In the genomic region with DNA sequence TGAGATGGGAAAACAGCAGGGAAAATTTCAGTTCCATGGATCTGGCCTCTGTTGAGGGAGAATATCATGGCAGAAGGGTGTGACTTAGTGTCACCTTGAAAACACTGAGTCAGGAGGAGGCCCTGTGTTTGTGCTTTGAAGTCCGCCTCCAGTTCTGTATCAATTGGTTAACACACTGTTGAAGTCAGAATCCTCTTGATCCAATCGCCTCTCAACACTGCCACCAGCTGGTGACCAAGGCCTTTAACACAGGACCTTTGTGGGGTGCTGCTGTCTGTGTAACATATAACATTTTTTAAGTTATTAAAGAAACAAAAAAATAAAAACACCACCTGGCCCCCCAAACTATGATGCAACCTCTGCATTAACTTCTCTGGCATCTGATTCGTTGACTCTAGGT, we compare ENCODE assay signal across 8 mouse cellular contexts. TPM values are rescaled to one million over a fixed set of nuclear protein-coding genes. Genes with fewer than 3 reads are reported as not detected.
DNase-seq lines count a peak whose midpoint lies in the region; ATAC-seq and TF ChIP-seq lines count a peak whose summit lies in the region.

No protein-coding gene starts in this region.

- no peaks in the 10 kb centered on the region for H3K9me3 ChIP-seq in ES-Bruce4 (replicated peaks; ENCODE audit: control insufficient read depth, insufficient read depth, low read length, poor library complexity, severe bottlenecking)
- no peaks in the 10 kb centered on the region for H3K9me3 ChIP-seq in embryonic facial prominence, embryonic 14.5 days (ENCODE audit: control insufficient read depth, low read length)

- no peak overlapping the region for H3K9ac ChIP-seq in ES-Bruce4 (ENCODE audit: low read depth, poor library complexity, severe bottlenecking)
- no peak overlapping the region for H3K9ac ChIP-seq in embryonic facial prominence, embryonic 14.5 days (ENCODE audit: low read depth, low read length)

- WGBS in embryonic facial prominence, embryonic 14.5 days: 25% methylated on average over 3 of the region's 3 CpGs

- H3K27me3 ChIP-seq in ES-Bruce4 (ENCODE audit: control insufficient read depth, insufficient read depth, low read length, poor library complexity, severe bottlenecking): no peaks in the 10 kb centered on the region
- no peaks in the 10 kb centered on the region for H3K27me3 ChIP-seq in embryonic facial prominence, embryonic 14.5 days (replicated peaks; ENCODE audit: control insufficient read depth, insufficient read depth, low read length)

- H3K4me2 ChIP-seq in embryonic facial prominence, embryonic 14.5 days (ENCODE audit: low read depth, low read length): no peak overlapping the region

- peaks cover 2% of the 10 kb centered on the region for H3K4me1 ChIP-seq in ES-Bruce4 (ENCODE audit: control insufficient read depth, insufficient read depth, low read length)
- no peaks in the 10 kb centered on the region for H3K4me1 ChIP-seq in embryonic facial prominence, embryonic 14.5 days (ENCODE audit: control insufficient read depth, insufficient read depth, low read length)

- peak; percentile 46 for TF ChIP-seq CTCF in ES-Bruce4 (IDR thresholded peaks at IDR 0.05; ENCODE audit: low read depth, low read length)

- intact Hi-C loops in left cerebral cortex, postnatal 4 days (cut with DNase I): no loop called here

- TF ChIP-seq POLR2A in ES-Bruce4 (IDR thresholded peaks at IDR 0.05; ENCODE audit: insufficient read depth, low read length): no peak

- H3K27ac ChIP-seq in ES-Bruce4 (ENCODE audit: insufficient read depth, low read length): no peak overlapping the region
- H3K27ac ChIP-seq in embryonic facial prominence, embryonic 14.5 days (replicated peaks; ENCODE audit: low read depth, low read length): no peak overlapping the region

- DNase-seq in left cerebral cortex, postnatal 4 days: peak; percentile 54
- DNase-seq in left cerebral cortex, adult 11 months (ENCODE audit: low spot score): no peak
- DNase-seq in adrenal gland, adult 2 months: peak; percentile 64
- peak; percentile 50 for DNase-seq in embryonic facial prominence, embryonic 14.5 days (ENCODE audit: low spot score)
- DNase-seq in kidney, postnatal 14 days: peak; percentile 68

- H3K36me3 ChIP-seq in ES-Bruce4 (ENCODE audit: control insufficient read depth, insufficient read depth, low read length, poor library complexity, severe bottlenecking): no peaks in the 10 kb centered on the region
- H3K36me3 ChIP-seq in embryonic facial prominence, embryonic 14.5 days (ENCODE audit: control insufficient read depth, insufficient read depth, low read length): no peaks in the 10 kb centered on the region

- ATAC-seq in embryonic facial prominence, embryonic 14.5 days (ENCODE audit: low read depth): no peak
- ATAC-seq in neutrophil, adult 5-6 weeks (ENCODE audit: extremely low read depth, insufficient number of reproducible peaks, low FRiP score, poor library complexity, severe bottlenecking): peak; percentile 58; the same call in 1 of the 2 replicates
- no peak for ATAC-seq in erythroblast, adult 5-6 weeks (replicated peaks; ENCODE audit: low FRiP score, poor library complexity, severe bottlenecking)

- no peak for TF ChIP-seq EP300 in ES-Bruce4 (IDR thresholded peaks at IDR 0.05; ENCODE audit: insufficient read depth, low read depth, low read length)

- no peak overlapping the region for H3K4me3 ChIP-seq in ES-Bruce4 (ENCODE audit: low read depth, low read length)
- no peak overlapping the region for H3K4me3 ChIP-seq in embryonic facial prominence, embryonic 14.5 days (ENCODE audit: low read depth, low read length)

RNA-seq across cellular contexts. Expression of a gene that starts 11.7 kb away (rescaled TPM):
- 10 to 100 TPM; 51.4 to 52.5 TPM for total RNA-seq in left cerebral cortex, postnatal 4 days (2021)
- polyA plus RNA-seq in ES-Bruce4 (2011; ENCODE audit: insufficient read depth, insufficient read length, low read depth, missing spikeins): 92.3 and 94.9 TPM in 2 replicates
- 100 to 1,000 TPM in 1 of 2 experiments, 10 to 100 TPM in 1; 99.3 to 104 TPM for total RNA-seq in adrenal gland, adult 2 months (2021)
- 22.7 and 27.5 TPM in 2 replicates for polyA plus RNA-seq in adrenal gland, adult 2 months (2012; rRNA removed)
- polyA plus RNA-seq in embryonic facial prominence, embryonic 14.5 days (2014; fragmentation: Nextera tagmentation; extraction: Ambion mirVana): 78.3 and 83.1 TPM in 2 replicates
- 32.4 and 36.1 TPM in 2 replicates for total RNA-seq in neutrophil, adult 5-6 weeks (2017)
- total RNA-seq in erythroblast, adult 5-6 weeks (2015; ENCODE audit: low replicate concordance): 11.5 and 19.4 TPM in 2 replicates
- 9.2 and 9.9 TPM in 2 replicates for total RNA-seq in erythroblast, adult 5-6 weeks (2017; ENCODE audit: low replicate concordance)

RNA-seq across cellular contexts. Expression of a gene that starts 27.7 kb away (rescaled TPM):
- 1 to 10 TPM; 9.5 to 9.9 TPM for total RNA-seq in left cerebral cortex, postnatal 4 days (2021)
- 0.49 and 1.2 TPM in 2 replicates for polyA plus RNA-seq in ES-Bruce4 (2011; ENCODE audit: insufficient read depth, insufficient read length, low read depth, missing spikeins)
- 1 to 10 TPM; 2.5 to 7.1 TPM for total RNA-seq in adrenal gland, adult 2 months (2021)
- 0.26 and 0.30 TPM in 2 replicates for polyA plus RNA-seq in adrenal gland, adult 2 months (2012; rRNA removed)
- 9.6 and 11.1 TPM in 2 replicates for polyA plus RNA-seq in embryonic facial prominence, embryonic 14.5 days (2014; fragmentation: Nextera tagmentation; extraction: Ambion mirVana)
- 0.25 TPM in 1 of 2 replicates, not detected in the other for total RNA-seq in neutrophil, adult 5-6 weeks (2017)
- not detected in 2 replicates for total RNA-seq in erythroblast, adult 5-6 weeks (2015; ENCODE audit: low replicate concordance)
- not detected in 2 replicates for total RNA-seq in erythroblast, adult 5-6 weeks (2017; ENCODE audit: low replicate concordance)

RNA-seq across cellular contexts. Expression of a gene that starts 57.9 kb away (rescaled TPM):
- 1 to 10 TPM; 1.5 to 1.8 TPM for total RNA-seq in left cerebral cortex, postnatal 4 days (2021)
- polyA plus RNA-seq in ES-Bruce4 (2011; ENCODE audit: insufficient read depth, insufficient read length, low read depth, missing spikeins): 1.8 and 2.4 TPM in 2 replicates
- total RNA-seq in adrenal gland, adult 2 months (2021): 10 to 100 TPM; 13.4 to 18.6 TPM
- 8.6 and 9.2 TPM in 2 replicates for polyA plus RNA-seq in adrenal gland, adult 2 months (2012; rRNA removed)
- polyA plus RNA-seq in embryonic facial prominence, embryonic 14.5 days (2014; fragmentation: Nextera tagmentation; extraction: Ambion mirVana): 4.4 and 5.2 TPM in 2 replicates
- total RNA-seq in neutrophil, adult 5-6 weeks (2017): 60.6 and 67.9 TPM in 2 replicates
- 2.1 and 8.6 TPM in 2 replicates for total RNA-seq in erythroblast, adult 5-6 weeks (2015; ENCODE audit: low replicate concordance)
- total RNA-seq in erythroblast, adult 5-6 weeks (2017; ENCODE audit: low replicate concordance): 3.5 and 5.1 TPM in 2 replicates

RNA-seq across cellular contexts. Expression of a gene that starts 58.0 kb away (rescaled TPM):
- 1 to 10 TPM; 5.4 to 6.0 TPM for total RNA-seq in left cerebral cortex, postnatal 4 days (2021)
- 4.5 and 7.3 TPM in 2 replicates for polyA plus RNA-seq in ES-Bruce4 (2011; ENCODE audit: insufficient read depth, insufficient read length, low read depth, missing spikeins)
- total RNA-seq in adrenal gland, adult 2 months (2021): 1 to 10 TPM; 2.9 to 3.1 TPM
- 2.0 and 2.1 TPM in 2 replicates for polyA plus RNA-seq in adrenal gland, adult 2 months (2012; rRNA removed)
- polyA plus RNA-seq in embryonic facial prominence, embryonic 14.5 days (2014; fragmentation: Nextera tagmentation; extraction: Ambion mirVana): 8.7 and 9.7 TPM in 2 replicates
- 4.5 and 6.4 TPM in 2 replicates for total RNA-seq in neutrophil, adult 5-6 weeks (2017)
- 0.19 and 1.3 TPM in 2 replicates for total RNA-seq in erythroblast, adult 5-6 weeks (2015; ENCODE audit: low replicate concordance)
- 0.43 and 0.84 TPM in 2 replicates for total RNA-seq in erythroblast, adult 5-6 weeks (2017; ENCODE audit: low replicate concordance)
